In the genomic region with DNA sequence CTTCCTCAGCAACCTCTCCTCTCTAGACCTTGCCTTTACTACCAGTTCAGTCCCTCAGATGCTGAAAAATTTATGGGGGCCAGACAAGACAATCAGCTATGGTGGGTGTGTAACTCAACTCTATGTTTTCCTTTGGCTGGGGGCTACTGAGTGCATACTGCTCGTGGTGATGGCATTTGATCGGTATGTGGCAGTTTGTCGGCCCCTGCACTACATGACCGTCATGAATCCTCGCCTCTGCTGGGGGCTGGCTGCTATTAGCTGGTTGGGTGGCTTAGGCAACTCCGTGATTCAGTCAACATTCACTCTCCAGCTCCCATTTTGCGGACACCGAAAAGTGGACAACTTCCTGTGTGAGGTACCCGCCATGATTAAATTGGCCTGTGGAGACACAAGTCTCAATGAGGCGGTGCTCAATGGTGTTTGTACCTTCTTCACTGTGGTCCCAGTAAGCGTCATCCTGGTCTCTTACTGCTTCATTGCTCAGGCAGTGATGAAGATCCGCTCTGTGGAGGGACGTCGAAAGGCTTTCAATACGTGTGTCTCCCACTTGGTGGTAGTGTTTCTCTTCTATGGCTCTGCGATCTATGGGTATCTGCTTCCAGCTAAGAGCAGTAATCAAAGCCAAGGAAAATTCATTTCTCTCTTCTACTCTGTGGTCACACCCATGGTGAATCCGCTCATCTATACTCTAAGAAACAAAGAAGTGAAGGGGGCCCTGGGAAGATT, we compare ENCODE assay signal across 8 mouse cellular contexts. TPM values are rescaled to one million over a fixed set of nuclear protein-coding genes. Genes with fewer than 3 reads are reported as not detected.
DNase-seq lines count a peak whose midpoint lies in the region; ATAC-seq and TF ChIP-seq lines count a peak whose summit lies in the region.

No protein-coding gene starts in this region.

- H3K4me2 ChIP-seq in midbrain, postnatal 0 days (ENCODE audit: low read depth, low read length, poor library complexity, severe bottlenecking): no peak overlapping the region

- H3K27me3 ChIP-seq in midbrain, postnatal 0 days (ENCODE audit: insufficient read depth, low read length): no peaks in the 10 kb centered on the region
- H3K27me3 ChIP-seq in midbrain, embryonic 10.5 days (ENCODE audit: low read depth, poor library complexity, severe bottlenecking): no peaks in the 10 kb centered on the region
- H3K27me3 ChIP-seq in splenic B cell, adult 2 months (ENCODE audit: control insufficient read depth, insufficient read depth, low read length, poor library complexity, severe bottlenecking): no peaks in the 10 kb centered on the region

- no peak overlapping the region for H3K9ac ChIP-seq in midbrain, postnatal 0 days (replicated peaks; ENCODE audit: low read length, poor library complexity, severe bottlenecking)

- TF ChIP-seq CTCF in midbrain, postnatal 0 days (IDR thresholded peaks at IDR 0.05): peak; percentile 55

- WGBS in midbrain, postnatal 0 days: 62% methylated on average over 17 of the region's 17 CpGs
- WGBS in midbrain, embryonic 10.5 days: 62% methylated on average over 17 of the region's 17 CpGs

- no peaks in the 10 kb centered on the region for H3K4me1 ChIP-seq in midbrain, postnatal 0 days (ENCODE audit: insufficient read depth, low read length)
- no peaks in the 10 kb centered on the region for H3K4me1 ChIP-seq in midbrain, embryonic 10.5 days

- no peak overlapping the region for H3K4me3 ChIP-seq in midbrain, postnatal 0 days (ENCODE audit: low read depth, low read length)
- H3K4me3 ChIP-seq in midbrain, embryonic 10.5 days: no peak overlapping the region

- H3K27ac ChIP-seq in midbrain, postnatal 0 days (ENCODE audit: low read depth, low read length): no peak overlapping the region
- H3K27ac ChIP-seq in midbrain, embryonic 10.5 days (replicated peaks): no peak overlapping the region

- ATAC-seq in midbrain, postnatal 0 days (ENCODE audit: low FRiP score): no peak

- no peaks in the 10 kb centered on the region for H3K36me3 ChIP-seq in midbrain, postnatal 0 days (ENCODE audit: insufficient read depth, low read length)
- H3K36me3 ChIP-seq in midbrain, embryonic 10.5 days: no peaks in the 10 kb centered on the region
- no peaks in the 10 kb centered on the region for H3K36me3 ChIP-seq in splenic B cell, adult 2 months (ENCODE audit: control insufficient read depth, insufficient read depth, low read length, poor library complexity, severe bottlenecking)

- DNase-seq in adrenal gland, postnatal 10 days: peak; percentile 47
- DNase-seq in adrenal gland, postnatal 25 days: no peak
- peak; percentile 52 for DNase-seq in midbrain, postnatal 0 days (ENCODE audit: low spot score)
- no peak for DNase-seq in midbrain, embryonic 10.5 days (ENCODE audit: low spot score)
- peak; percentile 14 to 23 for DNase-seq in kidney, adult 8-10 months
- DNase-seq in splenic B cell, adult 2 months (ENCODE audit: low read depth, low spot score): peak; percentile 55
- no peak for DNase-seq in c-Kit-positive CD71-positive TER-119-positive erythroid progenitor cells, embryonic 14.5 days (ENCODE audit: low spot score)
- no peak for DNase-seq in gastrocnemius, postnatal 25 days

- no peaks in the 10 kb centered on the region for H3K9me3 ChIP-seq in midbrain, postnatal 0 days (ENCODE audit: low read length)
- H3K9me3 ChIP-seq in midbrain, embryonic 10.5 days (replicated peaks): no peaks in the 10 kb centered on the region

RNA-seq across cellular contexts. Expression of a gene that starts 7.7 kb away (rescaled TPM):
- 10 to 100 TPM in 1 of 2 experiments, 1 to 10 TPM in 1; 4.2 to 11.0 TPM for total RNA-seq in adrenal gland, postnatal 10 days (2021)
- total RNA-seq in adrenal gland, postnatal 25 days (2021): 13.8 and 18.1 TPM in 2 replicates
- 3.8 and 4.0 TPM in 2 replicates for total RNA-seq in midbrain, postnatal 0 days (2014; rRNA removed)
- polyA plus RNA-seq in midbrain, postnatal 0 days (2015; fragmentation: Nextera tagmentation; extraction: Ambion mirVana): 1.9 and 2.0 TPM in 2 replicates
- 1.00 and 1.3 TPM in 2 replicates for polyA plus RNA-seq in midbrain, embryonic 10.5 days (2016; fragmentation: Nextera tagmentation; extraction: Ambion mirVana)
- 1 to 10 TPM; 1.1 to 1.2 TPM for total RNA-seq in gastrocnemius, postnatal 25 days (2021)

RNA-seq across cellular contexts. Expression of a gene that starts 8.6 kb away (rescaled TPM):
- total RNA-seq in adrenal gland, postnatal 10 days (2021): not detected
- total RNA-seq in adrenal gland, postnatal 25 days (2021): not detected in 2 replicates
- total RNA-seq in midbrain, postnatal 0 days (2014; rRNA removed): not detected in 2 replicates
- not detected in 2 replicates for polyA plus RNA-seq in midbrain, postnatal 0 days (2015; fragmentation: Nextera tagmentation; extraction: Ambion mirVana)
- not detected in 2 replicates for polyA plus RNA-seq in midbrain, embryonic 10.5 days (2016; fragmentation: Nextera tagmentation; extraction: Ambion mirVana)
- not detected for total RNA-seq in gastrocnemius, postnatal 25 days (2021)

RNA-seq across cellular contexts. Expression of a gene that starts 32.9 kb away (rescaled TPM):
- total RNA-seq in adrenal gland, postnatal 10 days (2021): 10 to 100 TPM; 71.5 to 79.4 TPM
- total RNA-seq in adrenal gland, postnatal 25 days (2021): 103 and 104 TPM in 2 replicates
- total RNA-seq in midbrain, postnatal 0 days (2014; rRNA removed): 87.9 and 95.8 TPM in 2 replicates
- 102 and 106 TPM in 2 replicates for polyA plus RNA-seq in midbrain, postnatal 0 days (2015; fragmentation: Nextera tagmentation; extraction: Ambion mirVana)
- 60.7 and 68.7 TPM in 2 replicates for polyA plus RNA-seq in midbrain, embryonic 10.5 days (2016; fragmentation: Nextera tagmentation; extraction: Ambion mirVana)
- total RNA-seq in gastrocnemius, postnatal 25 days (2021): 10 to 100 TPM; 22.7 to 29.7 TPM

RNA-seq across cellular contexts. Expression of a gene that starts 45.0 kb away (rescaled TPM):
- total RNA-seq in adrenal gland, postnatal 10 days (2021): 10 to 100 TPM; 14.4 to 14.8 TPM
- total RNA-seq in adrenal gland, postnatal 25 days (2021): 24.4 TPM in 2 replicates
- total RNA-seq in midbrain, postnatal 0 days (2014; rRNA removed): 43.4 and 53.9 TPM in 2 replicates
- 12.6 and 14.9 TPM in 2 replicates for polyA plus RNA-seq in midbrain, postnatal 0 days (2015; fragmentation: Nextera tagmentation; extraction: Ambion mirVana)
- 7.0 and 10.8 TPM in 2 replicates for polyA plus RNA-seq in midbrain, embryonic 10.5 days (2016; fragmentation: Nextera tagmentation; extraction: Ambion mirVana)
- total RNA-seq in gastrocnemius, postnatal 25 days (2021): 1 to 10 TPM; 5.2 to 6.5 TPM

RNA-seq across cellular contexts. Expression of a gene that starts 45.1 kb away (rescaled TPM):
- 1 to 10 TPM; 1.1 to 1.2 TPM for total RNA-seq in adrenal gland, postnatal 10 days (2021)
- 1.5 and 1.8 TPM in 2 replicates for total RNA-seq in adrenal gland, postnatal 25 days (2021)
- 0.93 TPM in 1 of 2 replicates, not detected in the other for total RNA-seq in midbrain, postnatal 0 days (2014; rRNA removed)
- 1.6 and 2.8 TPM in 2 replicates for polyA plus RNA-seq in midbrain, postnatal 0 days (2015; fragmentation: Nextera tagmentation; extraction: Ambion mirVana)
- polyA plus RNA-seq in midbrain, embryonic 10.5 days (2016; fragmentation: Nextera tagmentation; extraction: Ambion mirVana): 4.1 and 5.1 TPM in 2 replicates
- not detected for total RNA-seq in gastrocnemius, postnatal 25 days (2021)

Comparison
In these comparisons a context has a peak if more than half of its experiments do, and no peak if none do; other contexts are left out.
1. DNase-seq: peak in adrenal gland, postnatal 10 days (single experiment), midbrain, postnatal 0 days (single experiment), kidney, adult 8-10 months (2 of 2) and splenic B cell, adult 2 months (single experiment); none in adrenal gland, postnatal 25 days (single experiment), midbrain, embryonic 10.5 days (single experiment), c-Kit-positive CD71-positive TER-119-positive erythroid progenitor cells, embryonic 14.5 days (single experiment) and gastrocnemius, postnatal 25 days (single experiment).